Mouse (Mus musculus): ENCODE data around the gene Mmp24. TPM values are rescaled to one million over a fixed set of nuclear protein-coding genes. Genes with fewer than 3 reads are reported as not detected.

The Mmp24 gene
- polyA plus RNA-seq, 1 experiment from 2014 or later, result 0.10 TPM

GRCm38 (mm10) chr2:155862573-155863300 lies 87.6 kb downstream of the Mmp24 start:
- ATAC-seq (ENCODE audit: insufficient number of reproducible peaks, insufficient read depth, low FRiP score, low TSS enrichment, low read depth), result peak; percentile 94
- peaks cover 27% of the 10 kb centered on the region for H3K4me1 ChIP-seq (replicated peaks)
- WGBS, result 35% methylated on average over 13 of the region's 13 CpGs
- H3K36me3 ChIP-seq, result peaks cover 12% of the 10 kb centered on the region
- peak overlapping the region; percentile 35 for H3K4me2 ChIP-seq
- no peak overlapping the region for H3K4me3 ChIP-seq (replicated peaks)
- no peaks in the 10 kb centered on the region for H3K9me3 ChIP-seq
- no peaks in the 10 kb centered on the region for H3K27me3 ChIP-seq
- H3K9ac ChIP-seq (replicated peaks), result no peak overlapping the region
- H3K27ac ChIP-seq, result peak overlapping the region; percentile 83

GRCm38 (mm10) chr2:155863301-155863867 lies 88.2 kb downstream of the Mmp24 start:
- peak; percentile 87 for ATAC-seq (ENCODE audit: insufficient number of reproducible peaks, insufficient read depth, low FRiP score, low TSS enrichment, low read depth)
- Histone ChIP-seq H3K4me2 (peak overlapping the region; percentile 35), H3K9ac (replicated peaks) (no peak overlapping the region), H3K4me1 (replicated peaks) (peaks cover 27% of the 10 kb centered on the region), H3K27ac (peak overlapping the region; percentile 70; the same call in 1 of the 2 replicates), H3K4me3 (replicated peaks) (no peak overlapping the region), H3K27me3 (no peaks in the 10 kb centered on the region), H3K9me3 (no peaks in the 10 kb centered on the region), H3K36me3 (peaks cover 12% of the 10 kb centered on the region)
- WGBS, result 27% methylated on average over 11 of the region's 11 CpGs

Other genes starting within 250 kb of the Mmp24 start
- gene Gss, start 182.5 kb upstream of the Mmp24 start, polyA plus RNA-seq (2016; fragmentation: Nextera tagmentation; extraction: Ambion mirVana), result 23.8 and 23.9 TPM in 2 replicates
- gene Myh7b, start 164.1 kb upstream of the Mmp24 start, polyA plus RNA-seq (2016; fragmentation: Nextera tagmentation; extraction: Ambion mirVana), result 1.9 and 2.1 TPM in 2 replicates
- 165 and 167 TPM in 2 replicates for gene Trpc4ap, start 83.0 kb upstream of the Mmp24 start, polyA plus RNA-seq (2016; fragmentation: Nextera tagmentation; extraction: Ambion mirVana)
- gene Edem2, start 45.9 kb upstream of the Mmp24 start, polyA plus RNA-seq (2016; fragmentation: Nextera tagmentation; extraction: Ambion mirVana), result 24.2 and 26.3 TPM in 2 replicates
- not detected in 2 replicates for gene Gm17581, start 39.5 kb upstream of the Mmp24 start, polyA plus RNA-seq (2016; fragmentation: Nextera tagmentation; extraction: Ambion mirVana)
- 3.5 and 4.1 TPM in 2 replicates for gene Procr, start 24.2 kb upstream of the Mmp24 start, polyA plus RNA-seq (2016; fragmentation: Nextera tagmentation; extraction: Ambion mirVana)
- gene BC029722, start 44.1 kb downstream of the Mmp24 start, polyA plus RNA-seq (2016; fragmentation: Nextera tagmentation; extraction: Ambion mirVana), result 13.0 and 13.5 TPM in 2 replicates
- 180 and 186 TPM in 2 replicates for gene Eif6, start 51.6 kb downstream of the Mmp24 start, polyA plus RNA-seq (2016; fragmentation: Nextera tagmentation; extraction: Ambion mirVana)
- gene Fam83c, start 59.5 kb downstream of the Mmp24 start, polyA plus RNA-seq (2016; fragmentation: Nextera tagmentation; extraction: Ambion mirVana), result 0.28 and 0.31 TPM in 2 replicates
- 64.8 and 66.9 TPM in 2 replicates for gene Uqcc1, start 155.0 kb downstream of the Mmp24 start, polyA plus RNA-seq (2016; fragmentation: Nextera tagmentation; extraction: Ambion mirVana)
- gene Gm15557, start 165.4 kb downstream of the Mmp24 start, polyA plus RNA-seq (2016; fragmentation: Nextera tagmentation; extraction: Ambion mirVana), result 0.40 and 0.72 TPM in 2 replicates
- gene Gdf5, start 170.0 kb downstream of the Mmp24 start, polyA plus RNA-seq (2016; fragmentation: Nextera tagmentation; extraction: Ambion mirVana), result 59.4 and 66.1 TPM in 2 replicates
- gene Cep250, start 181.1 kb downstream of the Mmp24 start, polyA plus RNA-seq (2016; fragmentation: Nextera tagmentation; extraction: Ambion mirVana), result 35.1 and 40.6 TPM in 2 replicates
- 1.5 TPM in 2 replicates for gene 6430550D23Rik, start 232.6 kb downstream of the Mmp24 start, polyA plus RNA-seq (2016; fragmentation: Nextera tagmentation; extraction: Ambion mirVana)
- 184 and 185 TPM in 2 replicates for gene Ergic3, start 232.7 kb downstream of the Mmp24 start, polyA plus RNA-seq (2016; fragmentation: Nextera tagmentation; extraction: Ambion mirVana)